Mouse (Mus musculus): Measurements from ENCODE around the gene Olfr854. TPM values are rescaled to one million over a fixed set of nuclear protein-coding genes. Genes with fewer than 3 reads are reported as not detected.

Olfr854 gene
- polyA plus RNA-seq (2015; fragmentation: Nextera tagmentation; extraction: Ambion mirVana) = not detected in 2 replicates

GRCm38 (mm10) chr9:19567282-19567681 is at the start of gene Olfr854:
TSS of gene Olfr854 (minus strand) at chr9:19567382.
- WGBS (ENCODE audit: insufficient replicate concordance) = 56% methylated on average over 1 of the region's 1 CpGs
- no peak within 1 kb of the TSS for H3K27ac ChIP-seq (ENCODE audit: low read depth)
- H3K27me3 ChIP-seq (ENCODE audit: insufficient read depth, low read length) = no peaks in the 10 kb centered on the region
- H3K4me2 ChIP-seq (ENCODE audit: low read depth, low read length) = no peak within 1 kb of the TSS
- H3K9me3 ChIP-seq (ENCODE audit: low read length) = no peaks in the 10 kb centered on the region
- H3K9ac ChIP-seq (replicated peaks) = no peak within 1 kb of the TSS
- no peak for ATAC-seq
- TF ChIP-seq EP300 (IDR thresholded peaks at IDR 0.05; ENCODE audit: low read depth) (no peak), CTCF (IDR thresholded peaks at IDR 0.05; ENCODE audit: low read depth) (no peak)
- no peaks in the 10 kb centered on the region for H3K4me1 ChIP-seq (ENCODE audit: insufficient read depth)
- no peak within 1 kb of the TSS for H3K4me3 ChIP-seq (ENCODE audit: low read depth, low read length)
- no peaks in the 10 kb centered on the region for H3K36me3 ChIP-seq (replicated peaks; ENCODE audit: insufficient read depth, low read length)
- no peak for DNase-seq

GRCm38 (mm10) chr9:19582317-19582716 is 15.1 kb upstream of the Olfr854 start, which contains the start of gene Olfr855:
TSS of gene Olfr855 (plus strand) at chr9:19582617.
- Histone ChIP-seq H3K27ac (ENCODE audit: low read depth) (no peak within 1 kb of the TSS), H3K9me3 (ENCODE audit: low read length) (no peaks in the 10 kb centered on the region), H3K4me2 (ENCODE audit: low read depth, low read length) (no peak within 1 kb of the TSS), H3K36me3 (replicated peaks; ENCODE audit: insufficient read depth, low read length) (no peaks in the 10 kb centered on the region), H3K27me3 (ENCODE audit: insufficient read depth, low read length) (no peaks in the 10 kb centered on the region), H3K4me1 (ENCODE audit: insufficient read depth) (no peaks in the 10 kb centered on the region), H3K4me3 (ENCODE audit: low read depth, low read length) (no peak within 1 kb of the TSS), H3K9ac (replicated peaks) (no peak within 1 kb of the TSS)
- no peak for TF ChIP-seq EP300 (IDR thresholded peaks at IDR 0.05; ENCODE audit: low read depth)
- no peak for TF ChIP-seq CTCF (IDR thresholded peaks at IDR 0.05; ENCODE audit: low read depth)
- no peak for ATAC-seq
- DNase-seq = no peak

- Histone ChIP-seq H3K27ac (ENCODE audit: low read depth) (no peak within 1 kb of the TSS), H3K36me3 (replicated peaks; ENCODE audit: insufficient read depth, low read length) (no peaks in the 10 kb centered on the region), H3K9me3 (ENCODE audit: low read length) (peaks cover 2% of the 10 kb centered on the region), H3K9ac (replicated peaks) (no peak within 1 kb of the TSS), H3K4me2 (ENCODE audit: low read depth, low read length) (no peak within 1 kb of the TSS), H3K4me1 (ENCODE audit: insufficient read depth) (no peaks in the 10 kb centered on the region), H3K27me3 (ENCODE audit: insufficient read depth, low read length) (no peaks in the 10 kb centered on the region), H3K4me3 (ENCODE audit: low read depth, low read length) (no peak within 1 kb of the TSS)
- ATAC-seq = no peak
- 65% methylated on average over 1 of the region's 1 CpGs for WGBS (ENCODE audit: insufficient replicate concordance)
- TF ChIP-seq CTCF (IDR thresholded peaks at IDR 0.05; ENCODE audit: low read depth) (no peak), EP300 (IDR thresholded peaks at IDR 0.05; ENCODE audit: low read depth) (no peak)
- no peak for DNase-seq
Observed at GRCm38 (mm10) chr9:19540976-19541375, 26.2 kb downstream of the Olfr854 start, which contains the start of gene Olfr853. TSS of gene Olfr853 (minus strand) at chr9:19541076.

Other genes with a start within 250 kb of the Olfr854 start
- not detected in 2 replicates for gene Olfr845, start 230.9 kb downstream of the Olfr854 start, polyA plus RNA-seq (2015; fragmentation: Nextera tagmentation; extraction: Ambion mirVana)
- gene Olfr846, start 203.4 kb downstream of the Olfr854 start, polyA plus RNA-seq (2015; fragmentation: Nextera tagmentation; extraction: Ambion mirVana) = not detected in 2 replicates
- not detected in 2 replicates for gene Olfr847, start 188.7 kb downstream of the Olfr854 start, polyA plus RNA-seq (2015; fragmentation: Nextera tagmentation; extraction: Ambion mirVana)
- not detected in 2 replicates for gene Olfr849, start 127.1 kb downstream of the Olfr854 start, polyA plus RNA-seq (2015; fragmentation: Nextera tagmentation; extraction: Ambion mirVana)
- not detected in 2 replicates for gene Olfr850, start 89.1 kb downstream of the Olfr854 start, polyA plus RNA-seq (2015; fragmentation: Nextera tagmentation; extraction: Ambion mirVana)
- gene Olfr851, start 74.1 kb downstream of the Olfr854 start, polyA plus RNA-seq (2015; fragmentation: Nextera tagmentation; extraction: Ambion mirVana) = not detected in 2 replicates
- gene Olfr853, start 26.3 kb downstream of the Olfr854 start, polyA plus RNA-seq (2015; fragmentation: Nextera tagmentation; extraction: Ambion mirVana) = not detected in 2 replicates
- gene Olfr855, start 15.2 kb upstream of the Olfr854 start, polyA plus RNA-seq (2015; fragmentation: Nextera tagmentation; extraction: Ambion mirVana) = not detected in 2 replicates
- gene Zfp317, start 54.7 kb upstream of the Olfr854 start, polyA plus RNA-seq (2015; fragmentation: Nextera tagmentation; extraction: Ambion mirVana) = 4.1 TPM in 2 replicates
- gene Olfr857, start 142.1 kb upstream of the Olfr854 start, polyA plus RNA-seq (2015; fragmentation: Nextera tagmentation; extraction: Ambion mirVana) = not detected in 2 replicates
- gene Olfr58, start 212.9 kb upstream of the Olfr854 start, polyA plus RNA-seq (2015; fragmentation: Nextera tagmentation; extraction: Ambion mirVana) = not detected in 2 replicates
- not detected in 2 replicates for gene Olfr859, start 237.5 kb upstream of the Olfr854 start, polyA plus RNA-seq (2015; fragmentation: Nextera tagmentation; extraction: Ambion mirVana)